Comparison of ENCODE assay signal across 8 mouse cellular contexts in the genomic region with DNA sequence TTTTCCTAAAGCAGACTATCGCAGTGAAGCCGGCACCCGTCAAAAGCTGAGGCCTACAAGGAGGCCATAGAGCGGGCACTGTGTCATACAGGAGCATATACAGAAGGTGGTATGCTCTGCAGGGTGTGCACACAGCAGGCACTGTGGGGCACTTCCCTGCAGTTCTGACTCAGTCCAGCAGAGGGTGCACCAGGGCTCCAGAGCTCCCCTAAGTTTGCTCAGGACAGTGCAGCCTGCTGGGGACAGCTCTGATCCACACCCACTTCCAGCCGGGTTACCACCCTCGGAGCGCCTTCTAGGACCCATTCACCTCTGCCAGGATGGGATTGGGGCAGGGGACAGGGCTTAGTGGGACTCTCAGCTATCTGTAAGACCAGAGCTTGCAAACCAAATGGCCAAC. TPM values are rescaled to one million over a fixed set of nuclear protein-coding genes. Genes with fewer than 3 reads are reported as not detected.
DNase-seq lines count a peak whose midpoint lies in the region; ATAC-seq and TF ChIP-seq lines count a peak whose summit lies in the region.

No protein-coding gene starts in this region.

- 2% methylated on average over 7 of the region's 7 CpGs for WGBS in forebrain, embryonic 10.5 days
- 2% methylated on average over 7 of the region's 7 CpGs for WGBS in heart, embryonic 16.5 days
- 1% methylated on average over 7 of the region's 7 CpGs for WGBS in liver, postnatal 0 days (ENCODE audit: insufficient replicate concordance)
- under 1% methylated on average over 7 of the region's 7 CpGs for WGBS in neural tube, embryonic 14.5 days

- no peak overlapping the region for H3K9ac ChIP-seq in CH12.LX (ENCODE audit: insufficient read depth, low read depth)
- no peak overlapping the region for H3K9ac ChIP-seq in heart, embryonic 16.5 days (ENCODE audit: low read length)
- no peak overlapping the region for H3K9ac ChIP-seq in liver, postnatal 0 days (replicated peaks)
- no peak overlapping the region for H3K9ac ChIP-seq in neural tube, embryonic 14.5 days (replicated peaks; ENCODE audit: low read depth, low read length)

- TF ChIP-seq CTCF in CH12.LX (conservative IDR thresholded peaks at IDR 0.05 in 1 of 2, IDR thresholded peaks at IDR 0.05 in 1 of 2; ENCODE audit: low read depth in 2 of 2, low read length in 2 of 2), result peak; percentile 85 to 94
- TF ChIP-seq CTCF in liver, postnatal 0 days (IDR thresholded peaks at IDR 0.05; ENCODE audit: low read depth), result peak; percentile 99

- no peaks in the 10 kb centered on the region for H3K79me2 ChIP-seq in CH12.LX (replicated peaks; ENCODE audit: control insufficient read depth, extremely low read depth, insufficient read depth, poor library complexity, severe bottlenecking)

- H3K9me3 ChIP-seq in CH12.LX (replicated peaks; ENCODE audit: low read length), result no peaks in the 10 kb centered on the region
- H3K9me3 ChIP-seq in forebrain, embryonic 10.5 days, result no peaks in the 10 kb centered on the region
- H3K9me3 ChIP-seq in heart, embryonic 16.5 days (replicated peaks; ENCODE audit: control insufficient read depth, low read length), result no peaks in the 10 kb centered on the region
- H3K9me3 ChIP-seq in liver, postnatal 0 days (ENCODE audit: low read length), result no peaks in the 10 kb centered on the region
- no peaks in the 10 kb centered on the region for H3K9me3 ChIP-seq in neural tube, embryonic 14.5 days (ENCODE audit: control insufficient read depth, low read length)

- H3K27me3 ChIP-seq in CH12.LX (replicated peaks), result peaks cover 85% of the 10 kb centered on the region
- H3K27me3 ChIP-seq in forebrain, embryonic 10.5 days (ENCODE audit: poor library complexity, severe bottlenecking), result peaks cover 100% of the 10 kb centered on the region
- peaks cover 70% of the 10 kb centered on the region for H3K27me3 ChIP-seq in heart, embryonic 16.5 days (ENCODE audit: control insufficient read depth, insufficient read depth, low read length)
- peaks cover 43% of the 10 kb centered on the region for H3K27me3 ChIP-seq in liver, postnatal 0 days (ENCODE audit: insufficient read depth, low read length)
- peaks cover 51% of the 10 kb centered on the region for H3K27me3 ChIP-seq in neural tube, embryonic 14.5 days (ENCODE audit: control insufficient read depth, insufficient read depth, low read length)

- in situ Hi-C loops in CH12.LX (cut with MboI; ENCODE audit: low pct_ligation_motif_present, low pct_unique_long_range_greater_than_20kb, low sequenced_read_pairs), result no loop called here

- no peak for TF ChIP-seq EP300 in CH12.LX (IDR thresholded peaks at IDR 0.05; ENCODE audit: low read length)
- TF ChIP-seq EP300 in liver, postnatal 0 days (IDR thresholded peaks at IDR 0.05; ENCODE audit: low read depth), result no peak

- dilution Hi-C loops in CH12.LX (cut with MboI; ENCODE audit: extremely low pct_ligation_motif_present, extremely low pct_unique_long_range_greater_than_20kb, low sequenced_read_pairs), result no loop called here

- no peak for TF ChIP-seq POLR2A in CH12.LX (IDR thresholded peaks at IDR 0.05; ENCODE audit: low read depth, low read length)

- DNase-seq in CH12.LX (ENCODE audit: extremely low read depth), result peak; percentile 82
- DNase-seq in c-Kit-positive CD71-negative TER-119-negative erythroid progenitor cells, embryonic 14.5 days (ENCODE audit: low read depth), result peak; percentile 86
- peak; percentile 83 for DNase-seq in forebrain, embryonic 10.5 days (ENCODE audit: extremely low spot score, low spot score)
- DNase-seq in kidney, postnatal 14 days, result peak; percentile 88
- DNase-seq in liver, postnatal 0 days, result peak; percentile 92
- DNase-seq in testis, postnatal 10 days (ENCODE audit: low spot score), result peak; percentile 94

- no peak overlapping the region for H3K27ac ChIP-seq in CH12.LX (ENCODE audit: insufficient read depth, low read depth)
- no peak overlapping the region for H3K27ac ChIP-seq in forebrain, embryonic 10.5 days
- H3K27ac ChIP-seq in heart, embryonic 16.5 days (ENCODE audit: low read length), result no peak overlapping the region
- H3K27ac ChIP-seq in liver, postnatal 0 days (ENCODE audit: low read depth), result no peak overlapping the region
- H3K27ac ChIP-seq in neural tube, embryonic 14.5 days (ENCODE audit: low read depth, low read length), result no peak overlapping the region

- peak; percentile 49 for ATAC-seq in heart, embryonic 16.5 days (replicated peaks; ENCODE audit: extremely low read depth, insufficient read depth, low FRiP score)
- ATAC-seq in liver, postnatal 0 days, result peak; percentile 80
- ATAC-seq in neural tube, embryonic 14.5 days (ENCODE audit: low read depth), result peak; percentile 71

- H3K4me3 ChIP-seq in CH12.LX (replicated peaks in 1 of 3; ENCODE audit: low read depth in 2 of 3, low read length in 2 of 3, poor library complexity in 1 of 3), result no peak overlapping the region
- H3K4me3 ChIP-seq in forebrain, embryonic 10.5 days, result peak overlapping the region; percentile 2; the same call in 1 of the 2 replicates
- no peak overlapping the region for H3K4me3 ChIP-seq in heart, embryonic 16.5 days (ENCODE audit: low read length)
- H3K4me3 ChIP-seq in liver, postnatal 0 days (ENCODE audit: low read depth, low read length), result no peak overlapping the region
- H3K4me3 ChIP-seq in neural tube, embryonic 14.5 days (ENCODE audit: low read depth, low read length), result no peak overlapping the region

- no peaks in the 10 kb centered on the region for H3K36me3 ChIP-seq in CH12.LX (replicated peaks in 1 of 2; ENCODE audit: control insufficient read depth in 1 of 2, insufficient read depth in 1 of 2, low read length in 1 of 2)
- no peaks in the 10 kb centered on the region for H3K36me3 ChIP-seq in forebrain, embryonic 10.5 days (replicated peaks)
- no peaks in the 10 kb centered on the region for H3K36me3 ChIP-seq in heart, embryonic 16.5 days (ENCODE audit: control insufficient read depth, insufficient read depth)
- no peaks in the 10 kb centered on the region for H3K36me3 ChIP-seq in liver, postnatal 0 days (replicated peaks; ENCODE audit: insufficient read depth, low read length)
- H3K36me3 ChIP-seq in neural tube, embryonic 14.5 days (ENCODE audit: control insufficient read depth, insufficient read depth, low read length), result no peaks in the 10 kb centered on the region

- peaks cover 3 to 10% of the 10 kb centered on the region in 2 experiments for H3K4me1 ChIP-seq in CH12.LX (ENCODE audit: control insufficient read depth in 1 of 2, insufficient read depth in 2 of 2)
- peaks cover 28% of the 10 kb centered on the region for H3K4me1 ChIP-seq in forebrain, embryonic 10.5 days
- peaks cover 13% of the 10 kb centered on the region for H3K4me1 ChIP-seq in heart, embryonic 16.5 days (ENCODE audit: control insufficient read depth, insufficient read depth, low read length)
- H3K4me1 ChIP-seq in liver, postnatal 0 days (ENCODE audit: insufficient read depth), result peaks cover 21% of the 10 kb centered on the region
- H3K4me1 ChIP-seq in neural tube, embryonic 14.5 days (ENCODE audit: control insufficient read depth, insufficient read depth, low read length), result no peaks in the 10 kb centered on the region

- no peak overlapping the region for H3K4me2 ChIP-seq in CH12.LX (ENCODE audit: insufficient read depth, low read depth, poor library complexity, severe bottlenecking)
- H3K4me2 ChIP-seq in heart, embryonic 16.5 days (ENCODE audit: low read depth, low read length), result no peak overlapping the region
- no peak overlapping the region for H3K4me2 ChIP-seq in liver, postnatal 0 days (ENCODE audit: low read depth, low read length)
- no peak overlapping the region for H3K4me2 ChIP-seq in neural tube, embryonic 14.5 days (ENCODE audit: low read depth, low read length)

- TF ChIP-seq RAD21 in CH12.LX (IDR thresholded peaks at IDR 0.05; ENCODE audit: low read depth, low read length), result peak; percentile 64

RNA-seq across cellular contexts. Expression of a gene that starts 2.1 kb away (rescaled TPM):
- total RNA-seq in CH12.LX (2012; rRNA removed) (0.38 and 0.55 TPM in 2 replicates), CH12.LX (2014; rRNA removed) (0.16 and 0.27 TPM in 2 replicates)
- polyA plus RNA-seq in CH12.LX (2012; ENCODE audit: insufficient read length, low read depth), result 0.07 and 0.16 TPM in 2 replicates
- 0.27 and 0.54 TPM in 2 replicates for polyA plus RNA-seq in forebrain, embryonic 10.5 days (2016; fragmentation: Nextera tagmentation; extraction: Ambion mirVana)
- 15.5 and 16.0 TPM in 2 replicates for polyA plus RNA-seq in heart, embryonic 16.5 days (2015; fragmentation: Nextera tagmentation; extraction: Ambion mirVana)
- polyA plus RNA-seq in liver, postnatal 0 days (2015; fragmentation: Nextera tagmentation; extraction: Ambion mirVana), result 1.5 and 1.8 TPM in 2 replicates
- polyA plus RNA-seq in neural tube, embryonic 14.5 days (2014; fragmentation: Nextera tagmentation; extraction: Ambion mirVana), result 0.09 and 2.5 TPM in 2 replicates

RNA-seq across cellular contexts. Expression of a gene that starts 6.0 kb away (rescaled TPM):
- not detected in 2 replicates for total RNA-seq in CH12.LX (2012; rRNA removed)
- total RNA-seq in CH12.LX (2014; rRNA removed), result not detected in 2 replicates
- not detected in 2 replicates for polyA plus RNA-seq in CH12.LX (2012; ENCODE audit: insufficient read length, low read depth)
- polyA plus RNA-seq in forebrain, embryonic 10.5 days (2016; fragmentation: Nextera tagmentation; extraction: Ambion mirVana), result 0.43 and 0.71 TPM in 2 replicates
- 0.07 and 0.14 TPM in 2 replicates for polyA plus RNA-seq in heart, embryonic 16.5 days (2015; fragmentation: Nextera tagmentation; extraction: Ambion mirVana)
- polyA plus RNA-seq in liver, postnatal 0 days (2015; fragmentation: Nextera tagmentation; extraction: Ambion mirVana), result 0.08 and 0.20 TPM in 2 replicates
- 2.4 and 3.4 TPM in 2 replicates for polyA plus RNA-seq in neural tube, embryonic 14.5 days (2014; fragmentation: Nextera tagmentation; extraction: Ambion mirVana)

RNA-seq across cellular contexts. Expression of a gene that starts 20.5 kb away (rescaled TPM):
- total RNA-seq in CH12.LX (2012; rRNA removed) (1.7 and 5.0 TPM in 2 replicates), CH12.LX (2014; rRNA removed) (0.20 and 0.48 TPM in 2 replicates)
- polyA plus RNA-seq in CH12.LX (2012; ENCODE audit: insufficient read length, low read depth), result 5.2 and 7.5 TPM in 2 replicates
- polyA plus RNA-seq in forebrain, embryonic 10.5 days (2016; fragmentation: Nextera tagmentation; extraction: Ambion mirVana), result 7.7 and 9.1 TPM in 2 replicates
- polyA plus RNA-seq in heart, embryonic 16.5 days (2015; fragmentation: Nextera tagmentation; extraction: Ambion mirVana), result 1.8 and 2.6 TPM in 2 replicates
- polyA plus RNA-seq in liver, postnatal 0 days (2015; fragmentation: Nextera tagmentation; extraction: Ambion mirVana), result 167 and 174 TPM in 2 replicates
- polyA plus RNA-seq in neural tube, embryonic 14.5 days (2014; fragmentation: Nextera tagmentation; extraction: Ambion mirVana), result 3.9 and 5.4 TPM in 2 replicates

RNA-seq across cellular contexts. Expression of a gene that starts 21.0 kb away (rescaled TPM):
- total RNA-seq in CH12.LX (2012; rRNA removed) (1.1 and 1.3 TPM in 2 replicates), CH12.LX (2014; rRNA removed) (not detected in 2 replicates)
- 0.46 TPM in 1 of 2 replicates, not detected in the other for polyA plus RNA-seq in CH12.LX (2012; ENCODE audit: insufficient read length, low read depth)
- polyA plus RNA-seq in forebrain, embryonic 10.5 days (2016; fragmentation: Nextera tagmentation; extraction: Ambion mirVana), result 5.7 and 6.7 TPM in 2 replicates
- polyA plus RNA-seq in heart, embryonic 16.5 days (2015; fragmentation: Nextera tagmentation; extraction: Ambion mirVana), result 1.6 and 1.9 TPM in 2 replicates
- polyA plus RNA-seq in liver, postnatal 0 days (2015; fragmentation: Nextera tagmentation; extraction: Ambion mirVana), result 5.6 TPM in 2 replicates
- 4.9 and 5.1 TPM in 2 replicates for polyA plus RNA-seq in neural tube, embryonic 14.5 days (2014; fragmentation: Nextera tagmentation; extraction: Ambion mirVana)

RNA-seq across cellular contexts. Expression of a gene that starts 30.0 kb away (rescaled TPM):
- total RNA-seq in CH12.LX (2012; rRNA removed) (46.8 and 59.7 TPM in 2 replicates), CH12.LX (2014; rRNA removed) (35.6 and 37.5 TPM in 2 replicates)
- 34.6 and 38.9 TPM in 2 replicates for polyA plus RNA-seq in CH12.LX (2012; ENCODE audit: insufficient read length, low read depth)
- polyA plus RNA-seq in forebrain, embryonic 10.5 days (2016; fragmentation: Nextera tagmentation; extraction: Ambion mirVana), result 56.4 and 60.2 TPM in 2 replicates
- polyA plus RNA-seq in heart, embryonic 16.5 days (2015; fragmentation: Nextera tagmentation; extraction: Ambion mirVana), result 33.5 and 35.8 TPM in 2 replicates
- 25.5 and 27.4 TPM in 2 replicates for polyA plus RNA-seq in liver, postnatal 0 days (2015; fragmentation: Nextera tagmentation; extraction: Ambion mirVana)
- polyA plus RNA-seq in neural tube, embryonic 14.5 days (2014; fragmentation: Nextera tagmentation; extraction: Ambion mirVana), result 21.3 and 23.8 TPM in 2 replicates

Comparison
In these comparisons a context has a peak if more than half of its experiments do, and no peak if none do; other contexts are left out.
1. RNA of a gene that starts 20.5 kb away (polyA plus RNA-seq): 167 to 174 TPM in liver, postnatal 0 days; 7.7 to 9.1 TPM in forebrain, embryonic 10.5 days, 5.2 to 7.5 TPM in CH12.LX, 3.9 to 5.4 TPM in neural tube, embryonic 14.5 days and 1.8 to 2.6 TPM in heart, embryonic 16.5 days; every median in the first group is over 10 times any median in the second.
2. Peak in every context shown above with its lines, with median percentiles within 50 percentile points of each other: DNase-seq and ATAC-seq.